Mouse (Mus musculus) E14TG2a.4 (cell line): Measurements from ENCODE around the gene Rnf19b.

Source experiments
- CTCF ChIP-seq: conservative IDR thresholded peaks from 2 replicates; pipeline ENCODE4 v1.5.1; 2014; ENCODE audit warnings: low read length
- NANOG ChIP-seq: IDR thresholded peaks from 2 replicates; pipeline ENCODE4 v1.6.1; 2014; ENCODE audit warnings: borderline replicate concordance, low read length, mixed read lengths
- POU5F1 ChIP-seq: IDR thresholded peaks from 2 replicates; pipeline ENCODE4 v1.6.1; 2014; ENCODE audit warnings: low read length, borderline replicate concordance

DNA sequence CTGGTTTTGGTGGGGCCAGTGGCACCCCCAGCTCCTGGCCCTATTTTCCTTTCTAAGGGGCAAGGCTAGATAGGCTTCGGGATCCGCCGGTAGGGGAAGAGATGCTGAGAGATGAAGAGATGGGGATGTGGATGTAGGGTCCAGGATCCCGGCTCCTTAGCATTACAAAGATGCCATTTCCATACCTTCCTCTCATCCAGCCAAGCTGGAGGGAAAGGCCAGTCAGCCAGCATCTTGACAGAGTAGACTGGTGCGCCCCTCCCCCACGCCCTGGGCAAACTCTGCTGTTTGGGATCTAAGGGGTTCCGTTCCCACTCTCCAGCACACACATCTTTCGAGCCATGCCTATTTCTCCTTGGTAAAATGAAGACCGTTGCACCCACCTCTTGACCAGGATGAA lies 48.0 kb downstream of the Rnf19b start:
- TF ChIP-seq CTCF (no peak), NANOG (no peak), POU5F1 (no peak)
